ENCODE assay signal across 28 mouse cellular contexts in genomic region chr14:73894844-73895243, GRCm38 (mm10).
"Had no signal": no experiment of that assay in that cellular context is flagged by ENCODE, and none has a peak within 500 bp of the region (broad histone marks: within the 10 kb centered on the region; RNA-seq: fewer than 3 reads in every experiment).

No protein-coding gene starts in this region.

- H3K4me2 ChIP-seq: limb, embryonic 12.5 days; limb, embryonic 13.5 days; limb, embryonic 15.5 days; liver, embryonic 11.5 days; liver, embryonic 12.5 days; liver, embryonic 13.5 days; liver, embryonic 15.5 days; lung, embryonic 14.5 days; lung, embryonic 15.5 days; midbrain, embryonic 11.5 days; midbrain, embryonic 12.5 days; midbrain, embryonic 13.5 days; midbrain, embryonic 15.5 days; neural tube, embryonic 12.5 days had no signal

- H3K27ac ChIP-seq: limb, embryonic 10.5 days; limb, embryonic 12.5 days; limb, embryonic 13.5 days; limb, embryonic 15.5 days; liver, embryonic 12.5 days; liver, embryonic 13.5 days; liver, embryonic 14.5 days; liver, embryonic 15.5 days; lung, embryonic 15.5 days; macrophage; midbrain, embryonic 10.5 days; midbrain, embryonic 12.5 days; midbrain, embryonic 13.5 days; midbrain, embryonic 15.5 days; neural tube, embryonic 12.5 days had no signal

- ATAC-seq: liver, embryonic 12.5 days; liver, postnatal 0 days; midbrain, embryonic 13.5 days; midbrain, embryonic 15.5 days; midbrain, embryonic 16.5 days had no signal

- H3K36me3 ChIP-seq: limb, embryonic 10.5 days; limb, embryonic 12.5 days; limb, embryonic 13.5 days; limb, embryonic 15.5 days; liver, embryonic 12.5 days; liver, embryonic 13.5 days; liver, embryonic 15.5 days; lung, embryonic 15.5 days; midbrain, embryonic 10.5 days; midbrain, embryonic 12.5 days; midbrain, embryonic 13.5 days; midbrain, embryonic 15.5 days; neural tube, embryonic 12.5 days had no signal

- DNase-seq: left cerebral cortex, postnatal 4 days; liver, embryonic 13.5 days; liver, postnatal 0 days; lung, adult 18-20 months; lung, adult 2 months; lung, postnatal 14 days; lung, postnatal 36 days; midbrain, embryonic 14.5 days had no signal

- H3K27me3 ChIP-seq: limb, embryonic 12.5 days; limb, embryonic 13.5 days; liver, embryonic 12.5 days; liver, embryonic 13.5 days; liver, embryonic 15.5 days; lung, embryonic 15.5 days; megakaryocyte, embryonic 14.5 days; midbrain, embryonic 12.5 days; midbrain, embryonic 13.5 days; midbrain, embryonic 15.5 days; neural tube, embryonic 12.5 days had no signal

- H3K9ac ChIP-seq: limb, embryonic 12.5 days; limb, embryonic 13.5 days; limb, embryonic 15.5 days; liver, embryonic 12.5 days; liver, embryonic 13.5 days; liver, embryonic 14.5 days; liver, embryonic 15.5 days; liver, postnatal 0 days; lung, embryonic 14.5 days; lung, embryonic 15.5 days; midbrain, embryonic 12.5 days; midbrain, embryonic 13.5 days; midbrain, embryonic 15.5 days; neural tube, embryonic 12.5 days had no signal

- H3K4me3 ChIP-seq: limb, embryonic 10.5 days; limb, embryonic 12.5 days; limb, embryonic 13.5 days; limb, embryonic 15.5 days; liver, embryonic 12.5 days; liver, embryonic 13.5 days; liver, embryonic 15.5 days; lung, embryonic 15.5 days; megakaryocyte, embryonic 14.5 days; midbrain, embryonic 10.5 days; midbrain, embryonic 12.5 days; midbrain, embryonic 13.5 days; midbrain, embryonic 15.5 days; myocyte; neural tube, embryonic 12.5 days had no signal

- H3K9me3 ChIP-seq: limb, embryonic 10.5 days; limb, embryonic 12.5 days; limb, embryonic 13.5 days; limb, embryonic 15.5 days; liver, embryonic 12.5 days; liver, embryonic 13.5 days; liver, embryonic 15.5 days; lung, embryonic 15.5 days; megakaryocyte, embryonic 14.5 days; midbrain, embryonic 10.5 days; midbrain, embryonic 12.5 days; midbrain, embryonic 13.5 days; midbrain, embryonic 15.5 days; neural tube, embryonic 12.5 days had no signal

- H3K4me1 ChIP-seq: limb, embryonic 10.5 days; limb, embryonic 12.5 days; limb, embryonic 13.5 days; limb, embryonic 15.5 days; liver, embryonic 13.5 days; lung, embryonic 15.5 days; midbrain, embryonic 10.5 days; midbrain, embryonic 12.5 days; midbrain, embryonic 13.5 days; midbrain, embryonic 15.5 days; neural tube, embryonic 12.5 days had no signal
